Mouse (Mus musculus): ENCODE data around the gene Sema4b. TPM values are rescaled to one million over a fixed set of nuclear protein-coding genes. Genes with fewer than 3 reads are reported as not detected.
A peak's percentile ranks its signal among the peaks of the same experiment; 100 is the strongest.

The Sema4b gene
- total and polyA plus RNA-seq, 3 experiments = 10.9 to 17.3 TPM; not detected in 1

- TF ChIP-seq SIN3A (IDR thresholded peaks at IDR 0.05; ENCODE audit: low read length) (peak; percentile 58; the same call in 1 of the 2 replicates), TAL1 (IDR thresholded peaks at IDR 0.05; ENCODE audit: low read length) (no peak), CTCF (IDR thresholded peaks at IDR 0.05 in 2 of 3, conservative IDR thresholded peaks at IDR 0.05 in 1 of 3; ENCODE audit: control insufficient read depth in 1 of 3, insufficient read depth in 1 of 3, low read depth in 2 of 3, low read length in 3 of 3, poor library complexity in 1 of 3, severe bottlenecking in 1 of 3) (no peak), EP300 (IDR thresholded peaks at IDR 0.05; ENCODE audit: low read depth in 1 of 2, low read length in 2 of 2) (peak in 1 of 2 experiments; percentile 23; a peak in 1 of 4 replicates), POLR2A (IDR thresholded peaks at IDR 0.05; ENCODE audit: control insufficient read depth in 1 of 2, insufficient read depth in 1 of 2, low read depth in 1 of 2, low read length in 2 of 2, poor library complexity in 1 of 2) (peak; percentile 70; a peak in 3 of 4 replicates), MAZ (IDR thresholded peaks at IDR 0.05; ENCODE audit: low read depth, low read length) (0 out of 2 replicates have a peak, but pooled peaks have one; percentile 24), MYB (IDR thresholded peaks at IDR 0.05; ENCODE audit: low read depth, low read length) (no peak)
Measured at GRCm38 (mm10) chr7:80197941-80198778, 11.5 kb downstream of the Sema4b start (continued).

GRCm38 (mm10) chr7:80198863-80199262 is 12.2 kb downstream of the Sema4b start:
- no peak for TF ChIP-seq MEF2A (IDR thresholded peaks at IDR 0.05; ENCODE audit: extremely low read depth, insufficient replicate concordance, low read depth, low read length, poor library complexity, severe bottlenecking)
- TF ChIP-seq RCOR1 (IDR thresholded peaks at IDR 0.05; ENCODE audit: low read depth, low read length) = no peak
- no peak for TF ChIP-seq MAZ (IDR thresholded peaks at IDR 0.05; ENCODE audit: low read depth, low read length)
- TF ChIP-seq POLR2A (IDR thresholded peaks at IDR 0.05; ENCODE audit: control insufficient read depth in 1 of 2, insufficient read depth in 1 of 2, low read depth in 1 of 2, low read length in 2 of 2, poor library complexity in 1 of 2) = no peak
- 0 out of 2 replicates have a peak, but pooled peaks have one; percentile 31 for TF ChIP-seq MAX (IDR thresholded peaks at IDR 0.05; ENCODE audit: low read length)
- Histone ChIP-seq H3K79me2 (ENCODE audit: control insufficient read depth, insufficient read depth, low read length, poor library complexity) (peaks cover 53% of the 10 kb centered on the region), H3K27ac (ENCODE audit: control insufficient read depth, low read depth, low read length) (peak overlapping the region; percentile 67), H3K9ac (ENCODE audit: control insufficient read depth, low read depth, low read length, poor library complexity, severe bottlenecking) (peak overlapping the region; percentile 93), H3K9me3 (replicated peaks; ENCODE audit: insufficient read depth, low read length) (no peaks in the 10 kb centered on the region), H3K4me3 (ENCODE audit: control insufficient read depth in 1 of 2, insufficient read depth in 1 of 2, low read depth in 2 of 2, low read length in 2 of 2) (peak overlapping the region; percentile 89 to 93), H3K4me1 (ENCODE audit: control insufficient read depth in 1 of 2, insufficient read depth in 2 of 2, low read length in 2 of 2) (peaks cover 6 to 20% of the 10 kb centered on the region in 2 experiments), H3K27me3 (ENCODE audit: control insufficient read depth in 1 of 2, insufficient read depth in 2 of 2, low read length in 2 of 2) (no peaks in the 10 kb centered on the region), H3K36me3 (ENCODE audit: control insufficient read depth in 1 of 2, insufficient read depth in 2 of 2, low read length in 2 of 2) (peaks cover 0 to 17% of the 10 kb centered on the region in 2 experiments; a peak in 2 of 4 replicates)
- peak; percentile 55 for DNase-seq (ENCODE audit: low read depth, low spot score)

- H3K4me3 ChIP-seq (ENCODE audit: control insufficient read depth in 1 of 2, insufficient read depth in 1 of 2, low read depth in 2 of 2, low read length in 2 of 2) = peak overlapping the region; percentile 89 to 93
- H3K4me1 ChIP-seq (ENCODE audit: control insufficient read depth in 1 of 2, insufficient read depth in 2 of 2, low read length in 2 of 2) = peaks cover 6 to 20% of the 10 kb centered on the region in 2 experiments
- H3K9me3 ChIP-seq (replicated peaks; ENCODE audit: insufficient read depth, low read length) = no peaks in the 10 kb centered on the region
- peaks cover 54% of the 10 kb centered on the region for H3K79me2 ChIP-seq (ENCODE audit: control insufficient read depth, insufficient read depth, low read length, poor library complexity)
- TF ChIP-seq TAL1 (IDR thresholded peaks at IDR 0.05; ENCODE audit: low read length) (no peak), TCF12 (IDR thresholded peaks at IDR 0.05; ENCODE audit: low read depth, low read length) (no peak), MYB (IDR thresholded peaks at IDR 0.05; ENCODE audit: low read depth, low read length) (no peak), CTCF (IDR thresholded peaks at IDR 0.05 in 2 of 3, conservative IDR thresholded peaks at IDR 0.05 in 1 of 3; ENCODE audit: control insufficient read depth in 1 of 3, insufficient read depth in 1 of 3, low read depth in 2 of 3, low read length in 3 of 3, poor library complexity in 1 of 3, severe bottlenecking in 1 of 3) (no peak), USF1 (IDR thresholded peaks at IDR 0.05; ENCODE audit: low read depth, low read length) (no peak), NELFE (IDR thresholded peaks at IDR 0.05; ENCODE audit: low read depth, low read length) (no peak), USF2 (IDR thresholded peaks at IDR 0.05; ENCODE audit: borderline replicate concordance in 1 of 2, insufficient read depth in 1 of 2, low read depth in 1 of 2, low read length in 2 of 2) (no peak), MEF2A (IDR thresholded peaks at IDR 0.05; ENCODE audit: extremely low read depth, insufficient replicate concordance, low read depth, low read length, poor library complexity, severe bottlenecking) (no peak), MYC (IDR thresholded peaks at IDR 0.05; ENCODE audit: low read depth, low read length) (no peak), RAD21 (IDR thresholded peaks at IDR 0.05; ENCODE audit: low read depth, low read length) (no peak), HCFC1 (IDR thresholded peaks at IDR 0.05; ENCODE audit: low read depth, low read length) (no peak), BHLHE40 (IDR thresholded peaks at IDR 0.05; ENCODE audit: borderline replicate concordance, low read depth, low read length) (no peak), POLR2A (IDR thresholded peaks at IDR 0.05; ENCODE audit: control insufficient read depth in 1 of 2, insufficient read depth in 1 of 2, low read depth in 1 of 2, low read length in 2 of 2, poor library complexity in 1 of 2) (no peak), MXI1 (IDR thresholded peaks at IDR 0.05; ENCODE audit: low read depth, low read length) (0 out of 2 replicates have a peak, but pooled peaks have one; percentile 13), CHD1 (IDR thresholded peaks at IDR 0.05; ENCODE audit: low read depth, low read length) (0 out of 2 replicates have a peak, but pooled peaks have one; percentile 60), JUND (IDR thresholded peaks at IDR 0.05; ENCODE audit: low read depth, low read length) (no peak), ZC3H11A (IDR thresholded peaks at IDR 0.05; ENCODE audit: low read depth, low read length) (no peak)
- DNase-seq (ENCODE audit: low read depth, low spot score) = no peak
- H3K36me3 ChIP-seq (ENCODE audit: control insufficient read depth in 1 of 2, insufficient read depth in 2 of 2, low read length in 2 of 2) = peaks cover 0 to 17% of the 10 kb centered on the region in 2 experiments; a peak in 2 of 4 replicates
- peak overlapping the region; percentile 67; the same call in 1 of the 2 replicates for H3K27ac ChIP-seq (ENCODE audit: control insufficient read depth, low read depth, low read length)
- H3K9ac ChIP-seq (ENCODE audit: control insufficient read depth, low read depth, low read length, poor library complexity, severe bottlenecking) = peak overlapping the region; percentile 93
- H3K27me3 ChIP-seq (ENCODE audit: control insufficient read depth in 1 of 2, insufficient read depth in 2 of 2, low read length in 2 of 2) = no peaks in the 10 kb centered on the region
Measured at GRCm38 (mm10) chr7:80199286-80199685, 12.6 kb downstream of the Sema4b start.

Data from MEL (cell line).